Mouse (Mus musculus) embryo, embryonic 11.5 days (tissue): ENCODE measurements around the gene Ap2a1.

Experiments used
- DNase-seq: peaks from one replicate; pipeline ENCODE4 v3.0.0-alpha.2; 2012; ENCODE audit warnings: low read depth, low spot score

The Ap2a1 gene

DNA sequence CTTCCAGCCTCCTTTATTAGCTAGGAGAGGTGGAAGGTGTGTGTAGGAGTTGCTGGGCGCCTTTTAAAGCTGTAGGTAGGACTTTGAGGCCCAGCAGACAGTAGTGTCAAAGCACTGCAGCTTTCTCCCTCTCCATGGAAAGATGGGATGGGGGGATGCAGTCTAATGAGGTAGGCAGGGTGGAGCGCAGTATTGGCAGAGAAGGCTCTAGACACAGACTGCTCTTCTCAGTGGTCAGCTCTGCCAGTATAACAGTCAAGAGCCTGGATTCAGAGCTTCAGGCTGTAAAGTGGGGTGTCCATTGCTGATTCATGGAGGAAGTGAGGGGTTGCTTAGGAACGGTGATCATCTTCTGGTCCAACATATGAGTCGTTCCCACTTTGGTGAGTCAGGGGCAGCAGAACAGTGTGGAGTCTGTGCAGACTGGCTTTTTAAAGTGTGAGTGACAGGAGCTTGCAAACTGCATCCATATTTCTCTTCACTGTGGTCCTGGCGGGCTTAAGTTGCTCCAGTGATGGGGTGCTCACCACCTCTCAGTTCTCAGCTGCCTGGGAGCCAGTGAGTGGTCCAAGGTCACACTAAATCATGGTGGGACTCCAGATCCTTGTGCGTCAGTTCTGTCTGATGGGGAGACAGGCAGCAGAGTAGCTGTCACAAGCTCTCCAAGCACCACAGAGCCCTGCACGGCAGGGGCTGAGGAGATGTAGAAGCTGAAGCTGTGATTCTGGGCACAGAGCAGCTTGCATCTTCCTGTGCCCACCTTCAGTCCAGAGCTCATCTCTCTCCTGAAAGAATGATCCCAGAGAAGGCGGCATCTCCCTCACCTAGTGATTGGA, 78.3 kb downstream of the Ap2a1 start:
- DNase-seq: no peak
